Mouse (Mus musculus): Measurements from ENCODE around the gene Slc43a2. TPM values are rescaled to one million over a fixed set of nuclear protein-coding genes. Genes with fewer than 3 reads are reported as not detected.

Slc43a2 gene
- polyA plus RNA-seq, 1 experiment from 2014 or later, result 6.4 TPM

DNA sequence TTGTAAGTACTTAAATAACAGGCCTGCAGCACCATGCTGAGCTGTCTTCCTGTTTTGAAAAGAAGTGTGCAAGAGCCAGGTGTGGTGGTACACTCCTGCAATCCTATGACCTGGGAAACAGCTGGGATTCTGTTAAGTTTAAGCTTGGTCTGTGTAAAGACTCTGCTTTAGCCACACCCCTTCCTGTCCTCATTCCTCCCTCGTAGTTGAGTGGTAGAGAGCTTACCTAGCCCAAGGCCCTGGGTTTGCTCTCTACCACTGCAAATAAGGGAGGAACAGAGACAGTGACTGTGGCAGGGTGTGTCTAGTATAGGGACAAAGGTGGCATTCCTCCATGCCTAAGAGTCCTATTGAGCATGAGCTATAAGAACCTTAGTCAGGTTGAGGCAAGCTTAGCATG lies 73.8 kb downstream of the Slc43a2 start:
- TF ChIP-seq CTCF (IDR thresholded peaks at IDR 0.05; ENCODE audit: low read depth) (no peak), EP300 (optimal IDR thresholded peaks at IDR 0.05) (no peak)
- WGBS, result 12% methylated on average over 1 of the region's 1 CpGs
- peaks cover 27% of the 10 kb centered on the region for H3K36me3 ChIP-seq (ENCODE audit: control insufficient read depth, insufficient read depth, low read length)
- H3K9me3 ChIP-seq (ENCODE audit: control insufficient read depth, low read length), result no peaks in the 10 kb centered on the region
- H3K27me3 ChIP-seq (ENCODE audit: control insufficient read depth, insufficient read depth, low read length), result no peaks in the 10 kb centered on the region
- no peaks in the 10 kb centered on the region for H3K4me1 ChIP-seq (replicated peaks; ENCODE audit: control insufficient read depth, insufficient read depth)
- H3K4me2 ChIP-seq (replicated peaks; ENCODE audit: low read depth), result no peak overlapping the region
- ATAC-seq (ENCODE audit: low FRiP score, low TSS enrichment), result peak; percentile 85
- H3K9ac ChIP-seq (ENCODE audit: low read length), result no peak overlapping the region
- DNase-seq (ENCODE audit: low spot score), result no peak
- H3K27ac ChIP-seq (replicated peaks), result peak overlapping the region; percentile 74
- H3K4me3 ChIP-seq (ENCODE audit: low read depth, low read length), result no peak overlapping the region

- no peak overlapping the region for H3K4me2 ChIP-seq (replicated peaks; ENCODE audit: low read depth)
- peaks cover 24% of the 10 kb centered on the region for H3K36me3 ChIP-seq (ENCODE audit: control insufficient read depth, insufficient read depth, low read length)
- H3K4me3 ChIP-seq (ENCODE audit: low read depth, low read length), result no peak overlapping the region
- no peak for ATAC-seq (ENCODE audit: low FRiP score, low TSS enrichment)
- TF ChIP-seq EP300 (optimal IDR thresholded peaks at IDR 0.05) (no peak), CTCF (IDR thresholded peaks at IDR 0.05; ENCODE audit: low read depth) (no peak)
- H3K27me3 ChIP-seq (ENCODE audit: control insufficient read depth, insufficient read depth, low read length), result no peaks in the 10 kb centered on the region
- 84% methylated on average over 5 of the region's 5 CpGs for WGBS
- no peaks in the 10 kb centered on the region for H3K4me1 ChIP-seq (replicated peaks; ENCODE audit: control insufficient read depth, insufficient read depth)
- H3K9ac ChIP-seq (ENCODE audit: low read length), result no peak overlapping the region
- H3K27ac ChIP-seq (replicated peaks), result no peak overlapping the region
- DNase-seq (ENCODE audit: low spot score), result no peak
- H3K9me3 ChIP-seq (ENCODE audit: control insufficient read depth, low read length), result no peaks in the 10 kb centered on the region
Observed at GRCm38 (mm10) chr11:75608776-75609175, 77.3 kb downstream of the Slc43a2 start.

- H3K27ac ChIP-seq (replicated peaks), result no peak overlapping the region
- DNase-seq (ENCODE audit: low spot score) (no peak), ATAC-seq (ENCODE audit: low FRiP score, low TSS enrichment) (no peak)
- no peaks in the 10 kb centered on the region for H3K27me3 ChIP-seq (ENCODE audit: control insufficient read depth, insufficient read depth, low read length)
- peaks cover 28% of the 10 kb centered on the region for H3K36me3 ChIP-seq (ENCODE audit: control insufficient read depth, insufficient read depth, low read length)
- no peaks in the 10 kb centered on the region for H3K9me3 ChIP-seq (ENCODE audit: control insufficient read depth, low read length)
- no peak overlapping the region for H3K4me2 ChIP-seq (replicated peaks; ENCODE audit: low read depth)
- no peak overlapping the region for H3K4me3 ChIP-seq (ENCODE audit: low read depth, low read length)
- H3K9ac ChIP-seq (ENCODE audit: low read length), result no peak overlapping the region
- H3K4me1 ChIP-seq (replicated peaks; ENCODE audit: control insufficient read depth, insufficient read depth), result no peaks in the 10 kb centered on the region
- no peak for TF ChIP-seq EP300 (optimal IDR thresholded peaks at IDR 0.05)
- WGBS, result 76% methylated on average over 2 of the region's 2 CpGs
Observed at GRCm38 (mm10) chr11:75610021-75610420, 78.5 kb downstream of the Slc43a2 start.

DNA sequence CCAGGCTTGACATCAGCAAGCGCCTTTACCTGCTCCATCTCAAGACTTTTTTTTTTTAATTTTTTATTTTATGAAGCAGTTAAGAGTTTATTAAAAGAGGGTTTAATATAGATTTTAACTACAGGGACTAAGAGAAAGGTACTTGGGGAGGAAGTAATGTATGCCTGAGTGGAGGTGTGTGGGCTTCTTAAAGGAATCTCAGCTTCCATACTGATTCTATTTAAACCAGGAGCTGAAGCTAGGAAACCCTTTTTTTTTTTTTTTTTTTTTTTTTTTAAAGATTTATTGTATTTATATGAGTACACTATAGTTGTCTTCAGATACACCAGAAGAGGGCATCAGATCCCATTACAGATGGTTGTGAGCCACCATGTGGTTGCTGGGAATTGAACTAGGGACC lies 83.3 kb downstream of the Slc43a2 start:
- H3K27me3 ChIP-seq (ENCODE audit: control insufficient read depth, insufficient read depth, low read length), result no peaks in the 10 kb centered on the region
- no peak overlapping the region for H3K4me3 ChIP-seq (ENCODE audit: low read depth, low read length)
- DNase-seq (ENCODE audit: low spot score) (no peak), ATAC-seq (ENCODE audit: low FRiP score, low TSS enrichment) (no peak)
- WGBS, result 97% methylated on average over 1 of the region's 1 CpGs
- peaks cover 22% of the 10 kb centered on the region for H3K36me3 ChIP-seq (ENCODE audit: control insufficient read depth, insufficient read depth, low read length)
- H3K4me2 ChIP-seq (replicated peaks; ENCODE audit: low read depth), result no peak overlapping the region
- H3K9me3 ChIP-seq (ENCODE audit: control insufficient read depth, low read length), result no peaks in the 10 kb centered on the region
- H3K27ac ChIP-seq (replicated peaks), result no peak overlapping the region
- H3K4me1 ChIP-seq (replicated peaks; ENCODE audit: control insufficient read depth, insufficient read depth), result no peaks in the 10 kb centered on the region
- no peak overlapping the region for H3K9ac ChIP-seq (ENCODE audit: low read length)
- no peak for TF ChIP-seq CTCF (IDR thresholded peaks at IDR 0.05; ENCODE audit: low read depth)
- TF ChIP-seq EP300 (optimal IDR thresholded peaks at IDR 0.05), result no peak

DNA sequence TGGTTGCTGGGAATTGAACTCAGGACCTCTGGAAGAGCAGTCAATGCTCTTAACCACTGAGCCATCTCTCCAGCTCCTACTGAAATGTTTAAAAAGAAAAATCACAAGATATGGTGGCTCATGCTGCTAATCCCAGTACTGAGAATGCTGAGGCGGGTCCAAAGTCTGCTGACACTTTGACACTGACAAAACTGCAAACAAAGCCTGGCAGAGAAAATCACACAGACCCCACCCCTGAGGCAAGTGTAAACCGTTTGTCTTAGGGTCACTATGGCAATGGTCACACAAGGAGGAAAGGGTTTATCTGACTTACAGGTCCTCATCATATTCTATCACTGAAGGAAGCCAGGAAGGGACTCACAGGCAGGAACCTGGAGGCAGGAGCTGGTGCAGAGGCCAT lies 84.1 kb downstream of the Slc43a2 start:
- 73% methylated on average over 2 of the region's 2 CpGs for WGBS
- Histone ChIP-seq H3K27ac (replicated peaks) (no peak overlapping the region), H3K4me1 (replicated peaks; ENCODE audit: control insufficient read depth, insufficient read depth) (no peaks in the 10 kb centered on the region), H3K27me3 (ENCODE audit: control insufficient read depth, insufficient read depth, low read length) (no peaks in the 10 kb centered on the region), H3K4me3 (ENCODE audit: low read depth, low read length) (no peak overlapping the region), H3K9me3 (ENCODE audit: control insufficient read depth, low read length) (no peaks in the 10 kb centered on the region), H3K36me3 (ENCODE audit: control insufficient read depth, insufficient read depth, low read length) (peaks cover 15% of the 10 kb centered on the region), H3K4me2 (replicated peaks; ENCODE audit: low read depth) (no peak overlapping the region), H3K9ac (ENCODE audit: low read length) (no peak overlapping the region)
- TF ChIP-seq EP300 (optimal IDR thresholded peaks at IDR 0.05), result no peak
- TF ChIP-seq CTCF (IDR thresholded peaks at IDR 0.05; ENCODE audit: low read depth), result no peak
- DNase-seq (ENCODE audit: low spot score) (no peak), ATAC-seq (ENCODE audit: low FRiP score, low TSS enrichment) (no peak)

DNA sequence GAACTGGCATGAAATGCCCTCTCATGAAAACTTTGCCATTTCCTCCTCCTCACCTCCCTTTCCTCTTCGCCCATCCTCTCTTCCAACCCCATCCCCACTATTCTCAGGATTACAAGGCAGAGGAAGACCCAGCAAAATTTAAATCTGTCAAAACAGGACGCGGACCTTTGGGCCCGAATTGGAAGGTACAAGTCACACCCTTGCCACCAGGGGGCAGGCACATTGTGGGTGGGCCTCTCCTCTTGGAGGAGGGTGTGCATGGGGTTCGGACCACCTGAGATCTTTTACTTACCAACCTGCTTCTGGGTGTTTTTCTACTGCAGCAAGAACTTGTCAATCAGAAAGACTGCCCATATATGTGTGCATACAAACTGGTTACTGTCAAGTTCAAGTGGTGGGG lies 87.6 kb downstream of the Slc43a2 start:
- Histone ChIP-seq H3K27me3 (ENCODE audit: control insufficient read depth, insufficient read depth, low read length) (no peaks in the 10 kb centered on the region), H3K9ac (ENCODE audit: low read length) (no peak overlapping the region), H3K4me3 (ENCODE audit: low read depth, low read length) (no peak overlapping the region), H3K9me3 (ENCODE audit: control insufficient read depth, low read length) (no peaks in the 10 kb centered on the region), H3K4me1 (replicated peaks; ENCODE audit: control insufficient read depth, insufficient read depth) (no peaks in the 10 kb centered on the region), H3K36me3 (ENCODE audit: control insufficient read depth, insufficient read depth, low read length) (peaks cover 21% of the 10 kb centered on the region), H3K27ac (replicated peaks) (no peak overlapping the region), H3K4me2 (replicated peaks; ENCODE audit: low read depth) (no peak overlapping the region)
- ATAC-seq (ENCODE audit: low FRiP score, low TSS enrichment) (no peak), DNase-seq (ENCODE audit: low spot score) (no peak)
- 79% methylated on average over 5 of the region's 5 CpGs for WGBS
- TF ChIP-seq CTCF (IDR thresholded peaks at IDR 0.05; ENCODE audit: low read depth), result peak; percentile 67
- TF ChIP-seq EP300 (optimal IDR thresholded peaks at IDR 0.05), result no peak

All from stomach, postnatal 0 days (tissue).